Mouse (Mus musculus) stomach, embryonic 16.5 days (tissue): ENCODE results near the gene Plin2. TPM values are rescaled to one million over a fixed set of nuclear protein-coding genes. Genes with fewer than 3 reads are reported as not detected.

Source experiments
- ATAC-seq: fragments of 200-750 bp; cut with Nextera tagmentation; 2 replicates; pipeline ENCODE4 v1.8.0; 2017; ENCODE audit warnings: moderate number of reproducible peaks, moderate TSS enrichment; ENCODE audit not compliant: insufficient read depth, low FRiP score
- H3K27ac ChIP-seq: fragments of 300-500 bp; sonication (generic); 2 replicates; pipeline ENCODE4 v1.5.1; 2014; ENCODE audit warnings: low read length
- H3K27me3 ChIP-seq: fragments of 300-500 bp; sonication (generic); 2 replicates; pipeline ENCODE4 v1.6.1; 2014; ENCODE audit warnings: low read length, control low read depth, mixed read lengths; ENCODE audit not compliant: control insufficient read depth, insufficient read depth
- H3K36me3 ChIP-seq: fragments of 300-500 bp; sonication (generic); 2 replicates; pipeline ENCODE4 v1.6.1; 2014; ENCODE audit warnings: low read length; ENCODE audit not compliant: control insufficient read depth, insufficient read depth
- H3K4me1 ChIP-seq: fragments of 300-500 bp; sonication (generic); 2 replicates; pipeline ENCODE4 v1.6.1; 2014; ENCODE audit warnings: low read length, control low read depth, mixed read lengths; ENCODE audit not compliant: control insufficient read depth, insufficient read depth
- H3K4me2 ChIP-seq: fragments of 300-500 bp; sonication (generic); 2 replicates; pipeline ENCODE4 v1.6.1; 2014; ENCODE audit warnings: low read depth, low read length, mixed read lengths
- H3K4me3 ChIP-seq: fragments of 300-500 bp; sonication (generic); replicated peaks from 2 replicates; pipeline ENCODE4 v1.5.1; 2014; ENCODE audit warnings: mild to moderate bottlenecking, low read length
- H3K9ac ChIP-seq: fragments of 300-500 bp; sonication (generic); 2 replicates; pipeline ENCODE4 v1.6.1; 2014; ENCODE audit warnings: low read length
- H3K9me3 ChIP-seq: fragments of 300-500 bp; sonication (generic); replicated peaks from 2 replicates; pipeline ENCODE4 v1.6.1; 2016; ENCODE audit warnings: low read length, control low read depth; ENCODE audit not compliant: control insufficient read depth
- WGBS: fragments of 180-500 bp; shearing (Covaris S2); extraction: QIAGEN DNeasy Blood & Tissue Kit; methylation state at CpG from one replicate; pipeline ENCODE4 v1.1.7; 2014; 5-methylcytosine and 5-hydroxymethylcytosine counted together
- polyA plus RNA-seq: library from polyadenylated mRNA; unstranded; fragments of >200 nt; fragmentation: Nextera tagmentation; extraction: Ambion mirVana; gene quantifications from 2 replicates; pipeline ENCODE4 v1.2.1, GENCODE M21; 2015

Gene Plin2
- polyA plus RNA-seq, 1 experiment from 2014 or later = 83.5 TPM

DNA sequence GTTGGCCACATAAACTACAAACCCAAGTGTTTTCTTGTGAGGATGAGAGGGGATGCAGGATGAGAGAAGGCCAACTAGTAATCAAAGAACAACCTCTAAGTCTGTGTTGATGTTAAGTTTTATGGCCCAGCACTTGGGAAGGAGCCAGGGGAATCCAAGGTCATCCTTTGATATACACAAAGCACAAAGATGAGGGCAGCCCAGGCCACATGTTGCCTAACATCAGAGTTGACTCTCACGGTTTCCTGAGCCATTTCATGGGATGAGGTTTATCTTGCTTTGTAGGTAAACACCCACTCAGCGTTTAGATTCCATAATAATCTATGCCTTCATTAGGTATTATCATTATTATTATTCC, 16.1 kb upstream of the Plin2 start:
- H3K4me1 ChIP-seq = peaks cover 5% of the 10 kb centered on the region; the same call in 1 of the 2 replicates
- WGBS = 39% methylated on average over 2 of the region's 2 CpGs
- H3K27ac ChIP-seq = no peak overlapping the region
- no peak overlapping the region for H3K4me3 ChIP-seq
- H3K36me3 ChIP-seq = no peaks in the 10 kb centered on the region
- no peak overlapping the region for H3K9ac ChIP-seq
- H3K27me3 ChIP-seq = no peaks in the 10 kb centered on the region
- ATAC-seq = no peak
- H3K9me3 ChIP-seq = no peaks in the 10 kb centered on the region
- no peak overlapping the region for H3K4me2 ChIP-seq

GRCm38 (mm10) chr4:86685231-86686008, 15.6 kb upstream of the Plin2 start:
- no peaks in the 10 kb centered on the region for H3K27me3 ChIP-seq
- WGBS = 58% methylated on average over 11 of the region's 11 CpGs
- no peak overlapping the region for H3K4me2 ChIP-seq
- no peaks in the 10 kb centered on the region for H3K9me3 ChIP-seq
- H3K9ac ChIP-seq = no peak overlapping the region
- H3K27ac ChIP-seq = no peak overlapping the region
- H3K4me1 ChIP-seq = peaks cover 5% of the 10 kb centered on the region; the same call in 1 of the 2 replicates
- H3K36me3 ChIP-seq = no peaks in the 10 kb centered on the region
- ATAC-seq = no peak
- no peak overlapping the region for H3K4me3 ChIP-seq

GRCm38 (mm10) chr4:86684806-86685205, 14.9 kb upstream of the Plin2 start:
- no peak overlapping the region for H3K4me3 ChIP-seq
- no peak overlapping the region for H3K9ac ChIP-seq
- ATAC-seq = no peak
- WGBS = 69% methylated on average over 6 of the region's 6 CpGs
- H3K4me2 ChIP-seq = no peak overlapping the region
- H3K36me3 ChIP-seq = no peaks in the 10 kb centered on the region
- H3K9me3 ChIP-seq = no peaks in the 10 kb centered on the region
- H3K27ac ChIP-seq = no peak overlapping the region
- H3K4me1 ChIP-seq = peaks cover 3% of the 10 kb centered on the region; the same call in 1 of the 2 replicates
- H3K27me3 ChIP-seq = no peaks in the 10 kb centered on the region

GRCm38 (mm10) chr4:86683746-86684145, 13.9 kb upstream of the Plin2 start:
- WGBS = 92% methylated on average over 5 of the region's 5 CpGs
- Histone ChIP-seq H3K4me2 (no peak overlapping the region), H3K4me1 (no peaks in the 10 kb centered on the region; the same call in 1 of the 2 replicates), H3K9me3 (no peaks in the 10 kb centered on the region), H3K27me3 (no peaks in the 10 kb centered on the region), H3K4me3 (no peak overlapping the region), H3K27ac (no peak overlapping the region), H3K36me3 (no peaks in the 10 kb centered on the region), H3K9ac (no peak overlapping the region)
- ATAC-seq = no peak

DNA sequence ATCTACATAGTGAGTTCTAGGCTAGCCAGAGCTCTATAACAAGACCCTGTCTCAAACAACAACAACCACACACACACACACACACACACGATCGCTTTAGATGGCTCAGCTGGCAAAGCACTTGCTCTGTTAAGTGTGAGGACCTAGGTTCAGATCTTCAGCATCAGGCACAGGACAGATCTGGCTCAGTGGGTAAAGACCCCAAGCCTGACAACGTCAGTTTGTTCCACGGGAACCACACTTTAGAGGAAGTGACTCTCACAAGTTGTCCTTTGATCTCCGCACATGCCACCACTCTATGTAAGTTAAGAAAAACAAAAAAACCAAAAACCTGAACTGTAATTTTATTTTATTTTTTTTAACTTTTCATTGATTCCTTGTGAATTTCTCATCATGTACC, 13.4 kb upstream of the Plin2 start:
- H3K27me3 ChIP-seq = no peaks in the 10 kb centered on the region
- H3K9me3 ChIP-seq = no peaks in the 10 kb centered on the region
- H3K4me2 ChIP-seq = no peak overlapping the region
- no peak for ATAC-seq
- no peak overlapping the region for H3K9ac ChIP-seq
- no peak overlapping the region for H3K4me3 ChIP-seq
- H3K36me3 ChIP-seq = no peaks in the 10 kb centered on the region
- 87% methylated on average over 5 of the region's 5 CpGs for WGBS
- no peak overlapping the region for H3K27ac ChIP-seq
- H3K4me1 ChIP-seq = no peaks in the 10 kb centered on the region; the same call in 1 of the 2 replicates

DNA sequence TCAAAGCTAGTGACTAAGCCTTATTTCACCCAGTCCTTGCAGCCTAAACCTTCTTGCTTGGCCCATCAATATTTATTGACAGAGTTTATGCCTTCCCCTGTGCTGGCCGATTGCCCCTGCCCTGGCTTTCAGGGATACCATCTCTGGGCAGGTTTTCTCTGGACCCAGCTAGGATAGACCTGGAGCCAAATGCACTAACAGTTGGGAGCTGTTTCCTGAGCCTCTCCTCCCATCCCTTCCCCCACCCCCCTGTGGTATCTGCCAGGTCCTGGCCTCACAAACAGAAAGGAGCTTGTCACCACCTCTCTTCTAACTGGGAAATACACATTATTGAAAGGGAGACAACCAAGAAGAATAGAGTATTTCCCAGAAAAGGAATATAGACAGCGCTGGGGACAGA, 12.0 kb upstream of the Plin2 start:
- Histone ChIP-seq H3K4me2 (no peak overlapping the region), H3K27ac (no peak overlapping the region), H3K4me1 (no peaks in the 10 kb centered on the region; the same call in 1 of the 2 replicates), H3K4me3 (no peak overlapping the region), H3K27me3 (no peaks in the 10 kb centered on the region), H3K9ac (no peak overlapping the region), H3K36me3 (no peaks in the 10 kb centered on the region), H3K9me3 (no peaks in the 10 kb centered on the region)
- ATAC-seq = no peak
- 69% methylated on average over 2 of the region's 2 CpGs for WGBS

DNA sequence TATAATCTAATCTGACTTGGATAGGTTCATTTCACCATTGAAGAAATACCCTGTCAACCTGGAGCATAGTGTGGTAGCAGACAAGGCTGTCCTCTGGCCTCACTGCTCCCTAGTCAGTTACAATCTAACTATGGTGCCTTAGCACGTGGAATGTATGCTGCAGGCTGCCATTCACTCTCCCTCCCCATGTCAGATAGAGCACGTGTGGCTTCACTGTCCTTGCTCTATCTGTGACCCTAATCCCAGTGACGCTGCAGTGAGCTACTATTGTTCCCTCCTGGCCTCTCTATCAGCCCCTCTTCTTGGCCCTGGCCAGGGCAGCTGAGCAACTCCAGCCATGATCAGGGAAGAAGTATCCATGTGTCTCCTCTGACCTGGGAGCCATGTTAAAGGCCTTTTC, 11.6 kb upstream of the Plin2 start:
- H3K36me3 ChIP-seq = no peaks in the 10 kb centered on the region
- 46% methylated on average over 3 of the region's 3 CpGs for WGBS
- no peak overlapping the region for H3K27ac ChIP-seq
- H3K9ac ChIP-seq = no peak overlapping the region
- no peak overlapping the region for H3K4me2 ChIP-seq
- no peak for ATAC-seq
- no peaks in the 10 kb centered on the region for H3K9me3 ChIP-seq
- no peak overlapping the region for H3K4me3 ChIP-seq
- H3K27me3 ChIP-seq = no peaks in the 10 kb centered on the region
- H3K4me1 ChIP-seq = no peaks in the 10 kb centered on the region; the same call in 1 of the 2 replicates

DNA sequence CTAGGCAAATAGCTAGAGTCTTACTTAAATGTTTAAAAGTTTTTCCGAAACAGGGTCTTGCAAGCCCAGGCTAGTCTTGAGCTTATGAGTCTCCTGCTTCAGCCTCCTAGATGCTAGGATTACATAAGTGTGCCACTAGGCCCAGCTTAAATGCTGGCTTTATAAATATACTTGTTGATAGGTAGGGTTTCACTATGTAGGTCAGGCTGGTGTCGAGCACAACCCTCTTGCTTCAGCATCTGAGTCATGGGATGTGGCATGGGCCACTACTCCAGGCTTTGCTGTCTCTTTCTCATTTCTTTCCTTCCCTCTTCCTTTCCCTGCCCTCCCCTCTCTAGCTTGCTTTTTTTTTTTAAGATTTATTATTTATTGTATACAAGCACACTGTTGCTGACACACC, 9.8 kb upstream of the Plin2 start:
- Histone ChIP-seq H3K4me3 (no peak overlapping the region), H3K27ac (no peak overlapping the region), H3K36me3 (no peaks in the 10 kb centered on the region), H3K4me1 (no peaks in the 10 kb centered on the region), H3K9ac (no peak overlapping the region), H3K9me3 (no peaks in the 10 kb centered on the region), H3K4me2 (no peak overlapping the region), H3K27me3 (no peaks in the 10 kb centered on the region)
- no peak for ATAC-seq
- 87% methylated on average over 2 of the region's 2 CpGs for WGBS

GRCm38 (mm10) chr4:86676756-86677155, 6.9 kb upstream of the Plin2 start:
- Histone ChIP-seq H3K4me3 (no peak overlapping the region), H3K9me3 (no peaks in the 10 kb centered on the region), H3K27ac (no peak overlapping the region), H3K4me1 (peaks cover 4% of the 10 kb centered on the region), H3K9ac (no peak overlapping the region), H3K36me3 (no peaks in the 10 kb centered on the region), H3K27me3 (no peaks in the 10 kb centered on the region), H3K4me2 (no peak overlapping the region)
- ATAC-seq = no peak
